Mouse (Mus musculus) layer of hippocampus, adult 11-12 months (tissue): Measurements from ENCODE around the gene Ccdc152.
"Not testable (repeated sequence)": the region's sequence is repeated elsewhere in the genome, so short reads cannot be mapped to it uniquely, and the experiment has no call there.

ENCODE experiments used
- DNase-seq: peaks from one replicate; pipeline ENCODE4 v3.0.0; 2022; ENCODE audit warnings: low spot score

Ccdc152 gene

GRCm38 (mm10) chr15:3277391-3277790 is 25.9 kb downstream of the Ccdc152 start:
- DNase-seq: no peak

DNA sequence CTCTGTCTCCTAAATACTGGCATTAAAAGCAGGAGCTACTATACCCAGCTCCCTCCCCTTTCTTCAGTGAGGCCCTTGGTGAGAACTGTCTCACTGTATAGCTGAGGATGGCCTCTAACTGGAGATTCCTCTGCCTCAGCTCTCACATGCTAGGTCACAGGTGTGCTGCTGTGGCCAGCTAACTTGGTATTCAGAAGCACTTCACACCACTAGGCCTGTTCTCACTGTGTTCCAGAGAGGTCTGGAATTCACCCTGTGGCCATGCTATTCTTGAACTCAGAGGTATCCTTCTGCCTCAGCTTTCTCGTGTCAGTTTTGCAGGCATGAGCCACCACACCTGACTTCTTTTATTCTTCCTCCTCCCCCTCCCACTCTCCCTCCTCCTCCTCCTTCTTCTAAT is 30.1 kb downstream of the Ccdc152 start:
- DNase-seq: no peak

DNA sequence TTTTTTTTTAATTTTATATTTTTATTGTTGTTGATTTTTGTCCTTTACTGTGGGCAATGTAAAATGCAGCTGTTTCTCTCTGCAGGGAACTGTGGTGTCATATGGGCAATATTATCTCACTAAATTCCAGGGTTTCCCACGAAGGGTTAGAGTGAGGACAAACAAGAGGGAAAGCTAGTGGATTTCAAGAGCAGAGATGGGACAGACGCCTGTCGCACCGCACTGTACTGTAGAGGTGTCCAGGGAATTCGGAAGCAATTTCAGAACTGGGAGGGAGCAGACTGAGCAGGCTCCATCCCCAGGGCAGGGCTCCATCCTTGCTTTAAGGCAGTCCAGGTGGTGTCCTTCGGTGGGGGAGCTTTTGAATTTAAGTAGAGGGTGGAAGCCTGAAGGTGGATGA is 32.1 kb downstream of the Ccdc152 start:
- no peak for DNase-seq

- DNase-seq: peak; percentile 69
Measured at GRCm38 (mm10) chr15:3270646-3271077, 32.7 kb downstream of the Ccdc152 start.

- no peak for DNase-seq
Measured at GRCm38 (mm10) chr15:3269996-3270645, 33.2 kb downstream of the Ccdc152 start.

DNA sequence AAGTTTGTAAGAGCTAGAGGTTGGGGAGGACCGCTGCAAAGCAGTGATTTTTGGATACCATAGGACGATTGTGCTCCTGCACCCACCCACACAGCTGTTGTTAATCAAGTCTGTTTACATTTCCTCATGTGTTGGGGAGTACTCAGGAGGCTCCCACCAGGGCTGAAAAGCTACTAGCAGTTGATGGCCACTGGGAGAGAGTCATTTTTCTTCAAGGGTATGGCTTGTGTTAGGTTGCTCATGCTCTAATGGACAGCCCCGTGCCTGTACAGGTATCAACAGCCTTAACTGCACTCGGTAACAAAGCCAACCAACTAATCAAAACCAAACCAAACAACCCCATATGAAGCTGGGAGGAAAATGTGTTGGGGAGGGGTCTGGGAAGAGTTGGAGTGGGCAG is 33.8 kb downstream of the Ccdc152 start:
- no peak for DNase-seq

- DNase-seq: no peak
Measured at GRCm38 (mm10) chr15:3268247-3268646, 35.1 kb downstream of the Ccdc152 start, which contains the start of gene Selenop. Selenop (plus strand) TSS chr15:3268547.

- no peak for DNase-seq
Measured at GRCm38 (mm10) chr15:3264828-3265227, 38.5 kb downstream of the Ccdc152 start.

DNA sequence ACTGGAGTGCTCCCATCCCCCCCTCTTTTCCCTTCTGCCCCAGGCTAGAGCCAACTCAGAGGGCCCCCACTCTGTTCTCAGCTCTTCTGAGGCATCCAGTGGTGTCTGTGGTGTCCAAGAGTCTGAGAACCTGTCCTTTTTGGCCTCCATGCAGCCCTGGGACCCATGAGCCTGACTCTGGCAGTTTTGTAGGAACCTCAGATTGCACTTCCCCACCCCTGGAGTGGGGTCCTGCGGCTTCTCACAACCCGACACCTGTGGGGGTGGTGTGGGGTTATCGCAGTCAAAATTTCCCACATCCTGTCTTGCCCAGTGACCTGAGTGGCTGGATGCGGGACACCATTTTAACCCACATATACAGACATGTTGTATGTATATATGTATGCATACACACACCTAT is 39.0 kb downstream of the Ccdc152 start:
- no peak for DNase-seq

GRCm38 (mm10) chr15:3262883-3263282 is 40.4 kb downstream of the Ccdc152 start:
- no peak for DNase-seq

DNA sequence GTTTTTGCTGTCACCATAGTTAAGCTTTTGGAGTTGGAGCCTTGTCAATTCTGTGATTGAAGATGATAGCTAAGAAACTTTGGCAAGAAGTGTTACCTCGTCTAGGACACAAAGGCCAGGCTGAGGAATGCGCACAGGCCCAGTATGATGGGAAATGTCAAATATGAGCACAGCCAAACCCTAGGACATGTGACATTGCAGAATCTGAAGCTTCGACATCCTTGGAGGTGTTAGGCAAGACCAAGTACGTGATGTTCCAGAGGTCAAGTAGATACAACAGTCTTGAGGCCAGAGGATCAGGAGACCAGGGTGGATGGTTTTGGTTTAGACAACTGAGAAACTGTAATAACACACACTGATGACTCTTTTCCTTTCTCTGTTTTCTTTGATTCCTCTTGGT is 43.0 kb downstream of the Ccdc152 start:
- DNase-seq: no peak

- DNase-seq: no peak
Measured at GRCm38 (mm10) chr15:3259025-3259424, 44.3 kb downstream of the Ccdc152 start.

GRCm38 (mm10) chr15:3251718-3252067 is 51.6 kb downstream of the Ccdc152 start:
- no peak for DNase-seq

GRCm38 (mm10) chr15:3251031-3251717 is 52.2 kb downstream of the Ccdc152 start:
- no peak for DNase-seq

GRCm38 (mm10) chr15:3250620-3251019 is 52.7 kb downstream of the Ccdc152 start:
- DNase-seq: no peak

DNA sequence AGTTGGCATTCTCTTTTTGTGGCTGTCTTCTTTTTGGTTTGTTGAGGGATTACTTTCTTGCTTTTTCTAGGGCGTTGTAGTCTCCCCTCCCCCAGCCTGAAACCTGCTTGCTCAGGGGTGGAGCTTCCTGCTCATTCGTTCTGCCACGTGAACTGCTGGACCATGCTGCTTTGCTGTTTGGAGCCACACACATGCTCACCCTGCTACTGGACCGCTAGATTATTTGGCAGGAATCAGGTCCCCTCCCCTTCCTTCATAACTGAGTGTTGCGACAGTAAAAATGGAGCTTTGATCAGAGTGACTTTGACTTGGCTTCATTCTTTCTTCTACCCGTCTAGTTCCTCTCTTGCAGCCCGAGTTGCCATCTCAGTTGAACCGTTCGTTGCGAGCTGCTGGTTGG is 58.3 kb downstream of the Ccdc152 start:
- not testable (repeated sequence) for DNase-seq

GRCm38 (mm10) chr15:3237963-3238362 is 65.4 kb downstream of the Ccdc152 start:
- DNase-seq: peak; percentile 19

GRCm38 (mm10) chr15:3236338-3236737 is 67.0 kb downstream of the Ccdc152 start:
- no peak for DNase-seq

GRCm38 (mm10) chr15:3233837-3234551 is 69.3 kb downstream of the Ccdc152 start:
- DNase-seq: peak; percentile 13

DNA sequence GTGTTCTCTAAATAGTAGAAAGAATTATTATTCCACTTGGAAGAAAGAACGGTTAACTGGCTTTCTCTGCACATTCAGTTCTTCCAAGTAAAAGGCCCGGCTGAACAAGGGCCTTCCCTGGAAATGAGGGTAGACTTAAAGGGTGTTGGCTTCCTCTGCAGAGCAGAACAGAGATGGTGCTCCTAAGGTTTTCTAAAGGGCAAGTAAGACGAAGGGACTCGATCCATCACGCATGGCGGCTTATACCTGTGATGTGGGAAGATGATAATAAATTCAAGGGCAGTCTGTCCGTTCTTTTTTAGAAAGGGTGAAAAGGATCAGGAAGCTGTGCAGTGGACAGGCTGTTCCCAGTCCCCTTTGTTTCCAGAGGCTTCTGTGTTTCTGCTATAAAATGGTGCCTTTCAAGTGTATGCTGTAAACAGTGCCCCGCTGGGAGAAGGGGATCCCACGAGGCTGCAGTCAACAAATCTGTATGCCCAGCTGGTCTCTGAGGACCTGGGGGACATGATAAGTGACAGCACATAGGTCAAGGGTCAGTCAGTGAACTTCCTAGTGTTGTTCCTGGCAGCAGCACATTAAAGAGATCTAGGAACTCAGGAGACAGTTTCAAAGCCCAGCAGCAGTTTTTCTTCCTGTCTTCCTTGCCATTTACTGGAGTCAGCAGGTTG is 71.0 kb downstream of the Ccdc152 start:
- DNase-seq: peak; percentile 8

DNA sequence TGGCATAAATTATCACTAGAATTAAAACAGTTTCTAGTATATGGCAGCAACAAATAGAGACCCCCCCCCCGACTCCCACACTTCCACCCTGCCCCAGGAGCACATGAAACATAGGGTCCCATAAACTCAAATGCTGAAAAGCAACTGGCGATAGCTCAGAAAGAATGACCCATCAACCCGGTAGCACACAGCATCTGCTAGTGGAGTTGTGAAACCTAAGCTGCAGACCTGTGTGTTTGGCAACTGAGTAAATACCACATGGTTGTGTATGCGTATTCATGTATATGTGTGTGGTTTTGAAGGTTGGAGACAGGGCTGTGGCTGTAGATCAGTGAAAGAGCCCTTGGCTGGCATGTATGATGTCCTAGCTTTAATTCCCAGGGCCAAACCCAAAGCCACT is 72.3 kb downstream of the Ccdc152 start:
- DNase-seq: no peak
